Mouse (Mus musculus) forebrain, postnatal 0 days (tissue): ENCODE results near the gene Lat2. TPM values are rescaled to one million over a fixed set of nuclear protein-coding genes. Genes with fewer than 3 reads are reported as not detected.

Experiments used
- ATAC-seq: fragments of 200-750 bp; cut with Nextera tagmentation; 2 replicates; pipeline ENCODE4 v1.8.0; 2017; ENCODE audit warnings: mild to moderate bottlenecking, moderate library complexity
- DNase-seq: peaks from one replicate; pipeline ENCODE4 v3.0.0-alpha.2; 2015
- H3K27ac ChIP-seq: fragments of 300-500 bp; sonication (generic); 2 replicates; pipeline ENCODE4 v1.5.1; 2014; ENCODE audit warnings: low read depth, mild to moderate bottlenecking, antibody characterized with exemption, low read length, moderate library complexity, mixed read lengths
- H3K27me3 ChIP-seq: fragments of 300-500 bp; sonication (generic); 2 replicates; pipeline ENCODE4 v1.6.1; 2014; ENCODE audit warnings: mild to moderate bottlenecking, low read length, mixed read lengths; ENCODE audit not compliant: insufficient read depth
- H3K36me3 ChIP-seq: fragments of 300-500 bp; sonication (generic); 2 replicates; pipeline ENCODE4 v1.6.1; 2014; ENCODE audit warnings: mild to moderate bottlenecking, moderate library complexity; ENCODE audit not compliant: insufficient read depth
- H3K4me1 ChIP-seq: fragments of 300-500 bp; sonication (generic); 2 replicates; pipeline ENCODE4 v1.6.1; 2014; ENCODE audit warnings: antibody characterized with exemption; ENCODE audit not compliant: insufficient read depth
- H3K4me2 ChIP-seq: fragments of 300-500 bp; sonication (generic); 2 replicates; pipeline ENCODE4 v1.6.1; 2014; ENCODE audit warnings: low read depth, mild to moderate bottlenecking, moderate library complexity
- H3K4me3 ChIP-seq: fragments of 300-500 bp; sonication (generic); 2 replicates; pipeline ENCODE4 v1.5.1; 2014; ENCODE audit warnings: low read depth, low read length, mixed read lengths
- H3K9ac ChIP-seq: fragments of 300-500 bp; sonication (generic); 2 replicates; pipeline ENCODE4 v1.6.1; 2014; ENCODE audit warnings: mild to moderate bottlenecking
- H3K9me3 ChIP-seq: fragments of 300-500 bp; sonication (generic); 2 replicates; pipeline ENCODE4 v1.6.1; 2016; ENCODE audit warnings: low read length
- CTCF ChIP-seq: sonication (generic); IDR thresholded peaks from 2 replicates; pipeline ENCODE4 v1.5.1; 2016; ENCODE audit warnings: antibody characterized with exemption, control low read depth, low read depth
- WGBS: fragments of 180-500 bp; shearing (Covaris S2); extraction: QIAGEN DNeasy Blood & Tissue Kit; methylation state at CpG from one replicate; pipeline ENCODE4 v1.1.7; 2014; 5-methylcytosine and 5-hydroxymethylcytosine counted together
- polyA plus RNA-seq: library from polyadenylated mRNA; unstranded; fragments of >200 nt; fragmentation: Nextera tagmentation; extraction: Ambion mirVana; gene quantifications from 2 replicates; pipeline ENCODE4 v1.2.1, GENCODE M21; 2015
- total RNA-seq: library from RNA; depleted of rRNA; stranded (reverse); fragments of >200 nt; gene quantifications from 2 replicates; pipeline ENCODE4 v1.2.3, GENCODE M21; 2014

Gene Lat2
- total and polyA plus RNA-seq, 2 experiments from 2014 or later = 1.8 to 2.5 TPM

- H3K9me3 ChIP-seq = no peaks in the 10 kb centered on the region
- H3K9ac ChIP-seq = no peak overlapping the region
- no peaks in the 10 kb centered on the region for H3K4me1 ChIP-seq
- TF ChIP-seq CTCF = no peak
- WGBS = 86% methylated on average over 8 of the region's 8 CpGs
- no peak overlapping the region for H3K27ac ChIP-seq
- no peak overlapping the region for H3K4me2 ChIP-seq
- ATAC-seq (no peak), DNase-seq (no peak)
- no peak overlapping the region for H3K4me3 ChIP-seq
- peaks cover 32% of the 10 kb centered on the region for H3K36me3 ChIP-seq
- no peaks in the 10 kb centered on the region for H3K27me3 ChIP-seq
Measured at GRCm38 (mm10) chr5:134615380-134615779, 555 bp upstream of the Lat2 start.

- 87% methylated on average over 8 of the region's 8 CpGs for WGBS
- Histone ChIP-seq H3K4me3 (no peak overlapping the region), H3K9ac (no peak overlapping the region), H3K27ac (no peak overlapping the region), H3K36me3 (peaks cover 21% of the 10 kb centered on the region), H3K4me1 (no peaks in the 10 kb centered on the region), H3K9me3 (no peaks in the 10 kb centered on the region), H3K27me3 (no peaks in the 10 kb centered on the region), H3K4me2 (no peak overlapping the region)
- no peak for TF ChIP-seq CTCF
- DNase-seq = no peak
- ATAC-seq = no peak
Measured at GRCm38 (mm10) chr5:134614296-134614695, 529 bp downstream of the Lat2 start.

- no peak for TF ChIP-seq CTCF
- 87% methylated on average over 9 of the region's 9 CpGs for WGBS
Measured at GRCm38 (mm10) chr5:134613727-134614126, 1.1 kb downstream of the Lat2 start.

GRCm38 (mm10) chr5:134611810-134612521 lies 2.9 kb downstream of the Lat2 start:
- Histone ChIP-seq H3K4me2 (no peak overlapping the region), H3K4me3 (no peak overlapping the region), H3K27ac (no peak overlapping the region), H3K27me3 (no peaks in the 10 kb centered on the region), H3K9me3 (no peaks in the 10 kb centered on the region), H3K9ac (no peak overlapping the region), H3K4me1 (no peaks in the 10 kb centered on the region), H3K36me3 (0 out of 2 replicates have a peak, but pooled peaks cover 3% of the 10 kb centered on the region)
- DNase-seq (no peak), ATAC-seq (no peak)
- 74% methylated on average over 8 of the region's 8 CpGs for WGBS
- TF ChIP-seq CTCF = no peak

More at GRCm38 (mm10) chr5:134613727-134614126, 1.1 kb downstream of the Lat2 start:
- Histone ChIP-seq H3K27ac (no peak overlapping the region), H3K4me3 (no peak overlapping the region), H3K4me1 (no peaks in the 10 kb centered on the region), H3K4me2 (no peak overlapping the region), H3K27me3 (no peaks in the 10 kb centered on the region), H3K9ac (no peak overlapping the region), H3K36me3 (peaks cover 15% of the 10 kb centered on the region), H3K9me3 (no peaks in the 10 kb centered on the region)
- ATAC-seq = no peak
- DNase-seq = no peak

- WGBS = 88% methylated on average over 12 of the region's 12 CpGs
- H3K9me3 ChIP-seq = no peaks in the 10 kb centered on the region
- 0 out of 2 replicates have a peak, but pooled peaks cover 3% of the 10 kb centered on the region for H3K36me3 ChIP-seq
- no peak overlapping the region for H3K4me2 ChIP-seq
- no peak for TF ChIP-seq CTCF
- no peak overlapping the region for H3K27ac ChIP-seq
- no peaks in the 10 kb centered on the region for H3K27me3 ChIP-seq
- H3K9ac ChIP-seq = no peak overlapping the region
- no peaks in the 10 kb centered on the region for H3K4me1 ChIP-seq
- H3K4me3 ChIP-seq = no peak overlapping the region
- no peak for ATAC-seq
- no peak for DNase-seq
Measured at GRCm38 (mm10) chr5:134609916-134610643, 4.7 kb downstream of the Lat2 start.

GRCm38 (mm10) chr5:134607121-134607520 lies 7.7 kb downstream of the Lat2 start:
- Histone ChIP-seq H3K4me1 (no peaks in the 10 kb centered on the region), H3K27ac (no peak overlapping the region), H3K9me3 (no peaks in the 10 kb centered on the region), H3K36me3 (no peaks in the 10 kb centered on the region), H3K27me3 (no peaks in the 10 kb centered on the region), H3K9ac (no peak overlapping the region), H3K4me3 (no peak overlapping the region), H3K4me2 (no peak overlapping the region)
- DNase-seq = no peak
- WGBS = 77% methylated on average over 5 of the region's 5 CpGs
- no peak for TF ChIP-seq CTCF
- ATAC-seq = no peak

GRCm38 (mm10) chr5:134606314-134606713 lies 8.5 kb downstream of the Lat2 start:
- H3K4me2 ChIP-seq = no peak overlapping the region
- H3K27me3 ChIP-seq = no peaks in the 10 kb centered on the region
- no peaks in the 10 kb centered on the region for H3K36me3 ChIP-seq
- DNase-seq (no peak), ATAC-seq (no peak)
- no peak overlapping the region for H3K9ac ChIP-seq
- no peak overlapping the region for H3K4me3 ChIP-seq
- no peak overlapping the region for H3K27ac ChIP-seq
- TF ChIP-seq CTCF = no peak
- H3K9me3 ChIP-seq = no peaks in the 10 kb centered on the region
- no peaks in the 10 kb centered on the region for H3K4me1 ChIP-seq
